Mouse (Mus musculus): ENCODE data around the gene Atpaf2. TPM values are rescaled to one million over a fixed set of nuclear protein-coding genes. Genes with fewer than 3 reads are reported as not detected.

Gene Atpaf2
- polyA plus RNA-seq, 1 experiment = 24.9 TPM

Other genes starting within 250 kb of the Atpaf2 start
- 157 and 168 TPM in 2 replicates for gene Srebf1, start 195.9 kb downstream of the Atpaf2 start, polyA plus RNA-seq (2012; rRNA removed)
- 71.5 and 86.7 TPM in 2 replicates for gene Tom1l2, start 65.6 kb downstream of the Atpaf2 start, polyA plus RNA-seq (2012; rRNA removed)
- gene Drc3, start 65.1 kb downstream of the Atpaf2 start, polyA plus RNA-seq (2012; rRNA removed) = 2.3 and 2.7 TPM in 2 replicates
- gene Gid4, start 1.3 kb downstream of the Atpaf2 start, polyA plus RNA-seq (2012; rRNA removed) = 21.5 and 28.1 TPM in 2 replicates
- gene Drg2, start 36.1 kb upstream of the Atpaf2 start, polyA plus RNA-seq (2012; rRNA removed) = 46.2 and 49.0 TPM in 2 replicates
- 0.03 and 0.06 TPM in 2 replicates for gene Myo15, start 50.9 kb upstream of the Atpaf2 start, polyA plus RNA-seq (2012; rRNA removed)
- gene Alkbh5, start 117.9 kb upstream of the Atpaf2 start, polyA plus RNA-seq (2012; rRNA removed) = 17.0 and 25.0 TPM in 2 replicates